Mouse (Mus musculus) ES-E14 (cell line): ENCODE results near the gene Pbdc1. TPM values are rescaled to one million over a fixed set of nuclear protein-coding genes. Genes with fewer than 3 reads are reported as not detected.
"Not testable (repeated sequence)": the region's sequence is repeated elsewhere in the genome, so short reads cannot be mapped to it uniquely, and the experiment has no call there.

Experiments used
- DNase-seq: peaks from one replicate; pipeline ENCODE4 v3.0.0-alpha.2; 2013; ENCODE audit warnings: low read depth, low spot score
- H3K27ac ChIP-seq: 2 replicates; pipeline ENCODE4 v1.5.1; 2012; ENCODE audit warnings: low read depth, mild to moderate bottlenecking, low read length, moderate library complexity, mixed read lengths; ENCODE audit not compliant: poor library complexity, insufficient read depth, severe bottlenecking
- H3K36me3 ChIP-seq: 2 replicates; pipeline ENCODE4 v1.6.1; 2012; ENCODE audit warnings: mild to moderate bottlenecking, low read length, moderate library complexity, mixed read lengths; ENCODE audit not compliant: control insufficient read depth, poor library complexity, insufficient read depth, severe bottlenecking
- H3K4me1 ChIP-seq, 2 experiments: fragments of 150-350 bp in 1 of 2; sonication (generic) in 1 of 2; 2 replicates each; pipeline ENCODE4 v1.6.1; 2012; ENCODE audit warnings: low read length in 2 of 2, mild to moderate bottlenecking in 1 of 2, mixed read lengths in 1 of 2; ENCODE audit not compliant: control insufficient read depth in 2 of 2, insufficient read depth in 2 of 2, poor library complexity in 1 of 2
- H3K4me3 ChIP-seq, 2 experiments: fragments of 150-350 bp in 1 of 2; sonication (generic) in 1 of 2; 2 replicates each; pipeline ENCODE4 v1.5.1; 2012; ENCODE audit warnings: low read length in 2 of 2, low read depth in 1 of 2, mild to moderate bottlenecking in 1 of 2, mixed read lengths in 1 of 2; ENCODE audit not compliant: insufficient read depth in 1 of 2, poor library complexity in 1 of 2, severe bottlenecking in 1 of 2
- H3K9ac ChIP-seq: 2 replicates; pipeline ENCODE4 v1.6.1; 2012; ENCODE audit warnings: low read depth, mild to moderate bottlenecking, low read length, mixed read lengths; ENCODE audit not compliant: poor library complexity, insufficient read depth, severe bottlenecking
- H3K9me3 ChIP-seq: fragments of 150-350 bp; sonication (generic); 2 replicates; pipeline ENCODE4 v1.6.1; 2012; ENCODE audit warnings: low read depth, mild to moderate bottlenecking, low read length; ENCODE audit not compliant: control insufficient read depth, insufficient read depth
- CHD2 ChIP-seq: IDR thresholded peaks from 2 replicates; pipeline ENCODE4 v1.6.1; 2014; ENCODE audit warnings: mild to moderate bottlenecking, low read depth, low read length, inconsistent platforms
- HCFC1 ChIP-seq: IDR thresholded peaks from 2 replicates; pipeline ENCODE4 v1.6.1; 2012; ENCODE audit warnings: low read length, inconsistent platforms, borderline replicate concordance; ENCODE audit not compliant: insufficient read depth
- MAFK ChIP-seq: IDR thresholded peaks from 2 replicates; pipeline ENCODE4 v1.6.1; 2014; ENCODE audit warnings: mild to moderate bottlenecking, low read depth, low read length, inconsistent platforms; ENCODE audit not compliant: insufficient read depth
- ZC3H11A ChIP-seq: IDR thresholded peaks from 2 replicates; pipeline ENCODE4 v1.6.1; 2012; ENCODE audit warnings: low read depth, mild to moderate bottlenecking, inconsistent platforms, low read length, borderline replicate concordance
- ZNF384 ChIP-seq: IDR thresholded peaks from 2 replicates; pipeline ENCODE4 v1.6.1; 2012; ENCODE audit warnings: low read depth, low read length, inconsistent platforms
- in situ Hi-C, 2 experiments: fragments of 600-800 bp; cut with MboI; formaldehyde crosslinking; loops; one replicate each; pipeline ENCODE4 v1.15.1; 2025; ENCODE audit warnings: low sequenced_read_pairs in 2 of 2, inconsistent platforms in 1 of 2; ENCODE audit not compliant: unreplicated experiment in 2 of 2
- total RNA-seq: library from RNA; depleted of rRNA; stranded (reverse); fragments of 300-350 nt; gene quantifications from 2 replicates; pipeline ENCODE4 v1.2.3, GENCODE M21; 2012

The Pbdc1 gene
- total RNA-seq, 1 experiment, result 43.0 TPM

GRCm38 (mm10) chrX:105120275-105121226 lies 41.0 kb downstream of the Pbdc1 start, which contains the start of gene Magee1:
Magee1 (plus strand) TSS chrX:105120378.
- DNase-seq, result no peak
- Histone ChIP-seq H3K4me1 (no peaks in the 10 kb centered on the region), H3K4me3 (peak within 1 kb of the TSS; percentile 70), H3K27ac (no peak within 1 kb of the TSS), H3K9ac (peak within 1 kb of the TSS; percentile 36), H3K9me3 (no peaks in the 10 kb centered on the region), H3K36me3 (no peaks in the 10 kb centered on the region)
- in situ Hi-C loops, result no loop called here
- TF ChIP-seq HCFC1 (no peak), CHD2 (no peak), ZC3H11A (no peak), ZNF384 (no peak), MAFK (no peak)

GRCm38 (mm10) chrX:105121227-105121865 lies 41.8 kb downstream of the Pbdc1 start:
- H3K36me3 ChIP-seq, result no peaks in the 10 kb centered on the region
- no peak overlapping the region for H3K27ac ChIP-seq
- in situ Hi-C loops, result no loop called here
- DNase-seq, result peak; percentile 40
- TF ChIP-seq HCFC1 (no peak), ZC3H11A (no peak), CHD2 (no peak), MAFK (no peak), ZNF384 (no peak)
- 0 out of 2 replicates have a peak overlapping the region, but pooled peaks have one; percentile 53 for H3K9ac ChIP-seq
- peak overlapping the region; percentile 70 for H3K4me3 ChIP-seq
- H3K4me1 ChIP-seq, result no peaks in the 10 kb centered on the region
- H3K9me3 ChIP-seq, result no peaks in the 10 kb centered on the region

- no peaks in the 10 kb centered on the region for H3K36me3 ChIP-seq
- DNase-seq, result no peak
- in situ Hi-C loops, result no loop called here
- no peaks in the 10 kb centered on the region for H3K4me1 ChIP-seq
- TF ChIP-seq MAFK, result no peak
- no peak for TF ChIP-seq HCFC1
- no peak for TF ChIP-seq CHD2
- no peak for TF ChIP-seq ZC3H11A
- TF ChIP-seq ZNF384, result no peak
- H3K9me3 ChIP-seq, result no peaks in the 10 kb centered on the region
- H3K4me3 ChIP-seq, result no peak overlapping the region
- H3K27ac ChIP-seq, result no peak overlapping the region
- H3K9ac ChIP-seq, result no peak overlapping the region
Measured at GRCm38 (mm10) chrX:105124903-105125302, 45.3 kb downstream of the Pbdc1 start.

GRCm38 (mm10) chrX:105151872-105152461 lies 72.4 kb downstream of the Pbdc1 start:
- no peaks in the 10 kb centered on the region for H3K4me1 ChIP-seq
- in situ Hi-C loops, result no loop called here
- no peak for DNase-seq
- peak overlapping the region; percentile 66 to 79 for H3K4me3 ChIP-seq
- H3K9ac ChIP-seq, result peak overlapping the region; percentile 80
- TF ChIP-seq ZC3H11A (no peak), MAFK (no peak), CHD2 (no peak), ZNF384 (no peak), HCFC1 (no peak)
- no peaks in the 10 kb centered on the region for H3K9me3 ChIP-seq
- H3K36me3 ChIP-seq, result no peaks in the 10 kb centered on the region
- no peak overlapping the region for H3K27ac ChIP-seq

- H3K9ac ChIP-seq, in situ Hi-C loops, H3K4me1 ChIP-seq, H3K4me3 ChIP-seq, DNase-seq, H3K36me3 ChIP-seq, H3K9me3 ChIP-seq, H3K27ac ChIP-seq: not testable (repeated sequence)
Measured at GRCm38 (mm10) chrX:105165007-105165406, 85.5 kb downstream of the Pbdc1 start.
